Mouse (Mus musculus): ENCODE data around the gene Gtf2f1.

Gtf2f1 gene

GRCm38 (mm10) chr17:56973956-56974707 is 37.0 kb downstream of the Gtf2f1 start:
- DNase-seq (ENCODE audit: low spot score), result no peak

- no peak for DNase-seq (ENCODE audit: low spot score)
Measured at GRCm38 (mm10) chr17:56970081-56970480, 41.0 kb downstream of the Gtf2f1 start.

- no peak for DNase-seq (ENCODE audit: low spot score)
Measured at GRCm38 (mm10) chr17:56969321-56969720, 41.8 kb downstream of the Gtf2f1 start.

DNA sequence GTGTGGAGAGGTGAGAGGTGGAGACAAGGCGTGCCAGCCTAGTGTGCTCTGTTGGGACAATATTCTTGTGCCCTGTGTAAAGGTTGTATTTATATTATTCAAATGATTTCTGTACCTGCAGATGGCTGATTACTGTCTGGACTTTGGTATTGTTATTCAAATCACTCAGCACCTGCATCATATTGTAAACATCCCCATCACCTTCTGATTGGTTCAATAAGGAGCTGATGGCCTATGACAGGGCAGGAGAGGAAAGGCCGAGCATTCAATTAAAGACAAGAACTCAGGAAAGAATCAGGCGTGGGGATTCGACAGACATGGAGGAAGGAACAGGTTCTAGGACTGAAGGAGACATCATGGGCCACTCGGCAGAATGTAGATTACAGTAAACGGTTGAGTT is 47.4 kb downstream of the Gtf2f1 start:
- DNase-seq (ENCODE audit: low spot score), result no peak

DNA sequence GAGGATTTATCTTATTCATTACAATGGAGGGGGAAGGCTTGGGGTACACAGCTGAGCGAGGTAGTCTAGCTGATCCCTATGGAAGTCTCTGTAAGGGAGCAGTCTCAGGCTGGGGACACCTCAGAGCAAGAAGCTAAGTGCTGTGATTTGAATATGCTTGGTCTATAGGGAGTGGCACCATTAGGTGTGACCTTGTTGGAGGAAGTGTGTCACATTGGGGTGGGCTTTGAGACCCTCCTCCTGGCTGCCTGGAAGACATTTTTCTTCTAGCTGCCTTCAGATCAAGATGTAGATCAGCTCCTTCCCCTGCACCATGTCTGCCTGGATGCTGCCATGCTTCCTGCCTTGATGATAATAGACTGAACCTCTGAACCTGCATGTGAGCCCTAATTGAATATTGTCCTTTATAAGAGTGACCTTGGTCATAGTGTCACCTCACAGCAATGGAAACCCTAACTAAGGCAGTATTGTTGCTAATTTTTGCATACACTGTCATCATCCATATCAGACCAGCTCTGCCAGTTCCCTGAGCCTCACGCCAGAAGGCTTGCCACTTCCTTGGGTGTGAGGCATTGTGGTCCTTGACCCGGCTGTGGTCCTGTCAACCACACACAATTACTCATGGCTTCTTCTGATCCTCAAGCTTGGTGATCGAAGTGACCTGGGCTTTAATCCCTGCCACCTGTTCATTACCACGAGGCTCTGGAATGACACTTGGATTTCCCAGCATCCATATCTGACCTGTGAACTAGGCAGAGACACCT is 48.3 kb downstream of the Gtf2f1 start:
- no peak for DNase-seq (ENCODE audit: low spot score)

GRCm38 (mm10) chr17:56961880-56962279 is 49.2 kb downstream of the Gtf2f1 start:
- no peak for DNase-seq (ENCODE audit: low spot score)

GRCm38 (mm10) chr17:56958667-56959066 is 52.4 kb downstream of the Gtf2f1 start:
- DNase-seq (ENCODE audit: low spot score), result no peak

DNA sequence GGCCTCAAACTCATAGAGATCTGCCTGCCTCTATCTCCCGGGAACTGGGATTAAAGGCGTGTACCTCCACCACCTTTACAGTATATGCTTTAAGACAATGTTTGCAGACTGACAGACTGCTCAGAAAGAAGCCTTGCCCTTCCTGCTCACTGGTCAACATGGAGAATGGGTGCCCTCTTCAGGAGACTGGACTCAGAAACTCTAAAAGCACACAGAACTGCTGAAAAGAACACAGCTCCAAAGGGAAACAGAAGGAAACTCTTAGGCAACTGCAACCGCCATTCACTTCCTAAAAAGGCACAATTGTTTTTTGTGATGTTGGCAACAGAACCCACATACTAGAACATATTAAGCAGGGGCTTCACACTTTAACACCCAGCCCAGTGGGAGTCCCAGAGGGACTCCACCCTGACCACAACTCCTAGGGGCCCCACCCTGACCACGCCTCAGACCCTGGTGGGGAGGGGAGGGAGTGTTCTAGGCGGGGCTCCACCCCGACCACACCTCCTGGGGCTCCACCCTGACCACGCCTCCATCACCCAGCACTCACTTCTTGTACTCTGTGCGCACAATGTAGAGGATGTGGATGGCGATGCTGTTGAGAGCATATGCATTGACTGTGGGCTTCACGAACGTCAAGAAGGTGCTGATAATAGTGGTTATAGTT is 53.2 kb downstream of the Gtf2f1 start:
- peak; percentile 61 for DNase-seq (ENCODE audit: low spot score)

- no peak for DNase-seq (ENCODE audit: low spot score)
Measured at GRCm38 (mm10) chr17:56954871-56955270, 56.2 kb downstream of the Gtf2f1 start.
